ENCODE assay signal across 12 mouse cellular contexts in the genomic region with DNA sequence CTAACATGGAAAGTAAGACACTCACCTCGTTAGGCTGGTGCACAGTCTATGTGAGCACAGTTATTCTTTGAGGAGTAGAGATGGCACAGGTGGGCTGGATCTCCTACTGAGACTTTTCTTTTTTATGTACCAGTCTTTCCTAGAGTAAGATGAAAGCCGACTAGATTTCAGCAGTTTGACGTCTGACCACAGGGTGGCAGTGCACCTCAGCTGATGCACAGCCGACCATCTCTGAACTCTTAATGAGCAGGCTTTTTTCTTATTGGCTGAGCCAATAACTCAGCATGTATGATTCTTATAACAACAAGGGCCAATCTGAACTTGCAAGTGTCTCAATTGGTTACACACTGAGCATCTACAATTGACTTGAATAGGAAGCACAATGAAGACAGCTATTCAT.
DNase-seq lines count a peak whose midpoint lies in the region; ATAC-seq and TF ChIP-seq lines count a peak whose summit lies in the region.
"Had no signal": no experiment of that assay in that cellular context is flagged by ENCODE, and none has a peak within 500 bp of the region (broad histone marks: within the 10 kb centered on the region; RNA-seq: fewer than 3 reads in every experiment).

No protein-coding gene starts in this region.

- no peaks in the 10 kb centered on the region; the same call in 1 of the 2 replicates for H3K9me3 ChIP-seq in embryonic facial prominence, embryonic 11.5 days (replicated peaks; ENCODE audit: control insufficient read depth, low read length)
- H3K9me3 ChIP-seq in embryonic facial prominence, embryonic 10.5 days: peaks cover 25% of the 10 kb centered on the region
- H3K9me3 ChIP-seq in lung, embryonic 14.5 days (ENCODE audit: low read depth, low read length): no peaks in the 10 kb centered on the region
- peaks cover 13% of the 10 kb centered on the region; the same call in 1 of the 2 replicates for H3K9me3 ChIP-seq in midbrain, embryonic 10.5 days (replicated peaks)
- H3K9me3 ChIP-seq: forebrain, embryonic 12.5 days had no signal

- no peak overlapping the region for H3K4me2 ChIP-seq in embryonic facial prominence, embryonic 11.5 days (ENCODE audit: low read depth, low read length)
- H3K4me2 ChIP-seq in lung, embryonic 14.5 days: no peak overlapping the region
- H3K4me2 ChIP-seq: forebrain, embryonic 12.5 days had no signal

- no peak for TF ChIP-seq POLR2A in bone marrow, adult 2 months (IDR thresholded peaks at IDR 0.05; ENCODE audit: borderline replicate concordance, control insufficient read depth, low read depth, low read length)

- no peak overlapping the region for H3K9ac ChIP-seq in embryonic facial prominence, embryonic 11.5 days (replicated peaks; ENCODE audit: low read length)
- no peak overlapping the region for H3K9ac ChIP-seq in lung, embryonic 14.5 days
- H3K9ac ChIP-seq: forebrain, embryonic 12.5 days had no signal

- no peak for ATAC-seq in embryonic facial prominence, embryonic 11.5 days (replicated peaks; ENCODE audit: insufficient number of reproducible peaks, low FRiP score, low TSS enrichment, low read depth)
- no peak for ATAC-seq in lung, embryonic 14.5 days (ENCODE audit: insufficient read depth)

- no peak; the same call in 1 of the 2 replicates for TF ChIP-seq CTCF in lung, embryonic 14.5 days (IDR thresholded peaks at IDR 0.05; ENCODE audit: low read depth)
- peak; percentile 55 for TF ChIP-seq CTCF in bone marrow, adult 2 months (IDR thresholded peaks at IDR 0.05; ENCODE audit: control insufficient read depth, insufficient read depth, low read length)

- H3K27ac ChIP-seq in embryonic facial prominence, embryonic 11.5 days (replicated peaks; ENCODE audit: low read depth, low read length): no peak overlapping the region
- H3K27ac ChIP-seq in embryonic facial prominence, embryonic 10.5 days (replicated peaks): no peak overlapping the region
- H3K27ac ChIP-seq in lung, embryonic 14.5 days (ENCODE audit: low read depth): no peak overlapping the region
- H3K27ac ChIP-seq in bone marrow, adult 2 months (ENCODE audit: control insufficient read depth, insufficient read depth, low read depth, low read length, poor library complexity): no peak overlapping the region
- H3K27ac ChIP-seq in midbrain, embryonic 10.5 days (replicated peaks): no peak overlapping the region
- H3K27ac ChIP-seq: forebrain, embryonic 12.5 days had no signal

- H3K4me3 ChIP-seq in embryonic facial prominence, embryonic 11.5 days (ENCODE audit: low read depth, low read length): no peak overlapping the region
- H3K4me3 ChIP-seq in embryonic facial prominence, embryonic 10.5 days: no peak overlapping the region
- no peak overlapping the region for H3K4me3 ChIP-seq in lung, embryonic 14.5 days (ENCODE audit: low read depth, low read length)
- no peak overlapping the region for H3K4me3 ChIP-seq in bone marrow, adult 2 months (replicated peaks; ENCODE audit: control insufficient read depth, low read depth, low read length)
- H3K4me3 ChIP-seq in midbrain, embryonic 10.5 days: no peak overlapping the region
- H3K4me3 ChIP-seq: forebrain, embryonic 12.5 days had no signal

- DNase-seq in embryonic facial prominence, embryonic 11.5 days (ENCODE audit: low spot score): peak; percentile 1
- DNase-seq in embryonic facial prominence, embryonic 10.5 days (ENCODE audit: low spot score): no peak
- peak; percentile 10 for DNase-seq in lung, embryonic 14.5 days
- no peak for DNase-seq in lung, postnatal 25 days (ENCODE audit: low spot score)
- DNase-seq in thymus, postnatal 14 days: peak; percentile 69
- no peak for DNase-seq in midbrain, embryonic 10.5 days (ENCODE audit: low spot score)
- DNase-seq in ovary, postnatal 14 days (ENCODE audit: low spot score): no peak
- DNase-seq: cerebellum, adult 11-12 months; layer of hippocampus, adult 9-11 months; lung, postnatal 10 days had no signal

- no peaks in the 10 kb centered on the region for H3K4me1 ChIP-seq in embryonic facial prominence, embryonic 11.5 days (ENCODE audit: control insufficient read depth, insufficient read depth, low read length)
- no peaks in the 10 kb centered on the region for H3K4me1 ChIP-seq in embryonic facial prominence, embryonic 10.5 days
- no peaks in the 10 kb centered on the region for H3K4me1 ChIP-seq in lung, embryonic 14.5 days (ENCODE audit: insufficient read depth)
- no peaks in the 10 kb centered on the region for H3K4me1 ChIP-seq in bone marrow, adult 2 months (ENCODE audit: control insufficient read depth, insufficient read depth, low read length)
- no peaks in the 10 kb centered on the region for H3K4me1 ChIP-seq in midbrain, embryonic 10.5 days
- H3K4me1 ChIP-seq: forebrain, embryonic 12.5 days had no signal

- WGBS in embryonic facial prominence, embryonic 11.5 days: 34% methylated on average over 4 of the region's 4 CpGs
- 39% methylated on average over 4 of the region's 4 CpGs for WGBS in embryonic facial prominence, embryonic 10.5 days
- WGBS in lung, embryonic 14.5 days: 29% methylated on average over 4 of the region's 4 CpGs
- WGBS in bone marrow, adult 2 months: 13% methylated on average over 4 of the region's 4 CpGs
- whole genome bisulfite sequencing in midbrain, embryonic 10.5 days: 36% methylated on average over 4 of the region's 4 CpGs

- H3K36me3 ChIP-seq in embryonic facial prominence, embryonic 11.5 days (replicated peaks; ENCODE audit: control insufficient read depth, insufficient read depth, low read depth, low read length): no peaks in the 10 kb centered on the region
- no peaks in the 10 kb centered on the region for H3K36me3 ChIP-seq in embryonic facial prominence, embryonic 10.5 days (replicated peaks)
- no peaks in the 10 kb centered on the region for H3K36me3 ChIP-seq in lung, embryonic 14.5 days (ENCODE audit: insufficient read depth)
- no peaks in the 10 kb centered on the region for H3K36me3 ChIP-seq in midbrain, embryonic 10.5 days
- H3K36me3 ChIP-seq: forebrain, embryonic 12.5 days had no signal

- H3K27me3 ChIP-seq in embryonic facial prominence, embryonic 11.5 days (ENCODE audit: control insufficient read depth, insufficient read depth, low read length): no peaks in the 10 kb centered on the region
- no peaks in the 10 kb centered on the region for H3K27me3 ChIP-seq in embryonic facial prominence, embryonic 10.5 days (replicated peaks; ENCODE audit: low read depth, poor library complexity, severe bottlenecking)
- no peaks in the 10 kb centered on the region for H3K27me3 ChIP-seq in lung, embryonic 14.5 days (ENCODE audit: insufficient read depth, low read length)
- no peaks in the 10 kb centered on the region for H3K27me3 ChIP-seq in midbrain, embryonic 10.5 days (ENCODE audit: low read depth, poor library complexity, severe bottlenecking)
- H3K27me3 ChIP-seq: forebrain, embryonic 12.5 days had no signal

Comparison
In these comparisons a context has a peak if more than half of its experiments do, and no peak if none do; other contexts are left out.
1. DNase-seq: peak in embryonic facial prominence, embryonic 11.5 days (single experiment), lung, embryonic 14.5 days (single experiment) and thymus, postnatal 14 days (single experiment); none in embryonic facial prominence, embryonic 10.5 days (single experiment), lung, postnatal 25 days (single experiment), midbrain, embryonic 10.5 days (single experiment) and ovary, postnatal 14 days (single experiment).